Mouse (Mus musculus) duodenum, adult 2 months (tissue): ENCODE results near the gene Treml1. TPM values are rescaled to one million over a fixed set of nuclear protein-coding genes. Genes with fewer than 3 reads are reported as not detected.

Source experiments
- polyA plus RNA-seq: library from polyadenylated mRNA; depleted of rRNA; stranded (reverse); fragments of >200 nt; gene quantifications from 2 replicates; pipeline ENCODE4 v1.2.3, GENCODE M21; 2012; ENCODE audit warnings: low replicate concordance; rRNA removed

Treml1 gene
- polyA plus RNA-seq: not detected in 2 replicates

GRCm38 (mm10) chr17:48359616-48360015 lies at the start of gene Treml1:
Gene Treml1 (plus strand): TSS chr17:48359916.

GRCm38 (mm10) chr17:48315905-48316579 lies 43.7 kb upstream of the Treml1 start, which contains the start of gene B430306N03Rik:
Gene B430306N03Rik (plus strand): TSS chr17:48316141.

GRCm38 (mm10) chr17:48346231-48346630 lies 13.5 kb upstream of the Treml1 start, which contains the start of gene Trem2:
Gene Trem2 (plus strand): TSS chr17:48346401.

GRCm38 (mm10) chr17:48409380-48410298 lies 49.9 kb downstream of the Treml1 start, which contains the start of the genes Nfya and Oard1:
Gene Nfya (minus strand): TSS chr17:48409906.
Gene Oard1 (plus strand): TSS chr17:48410014.

Other genes starting within 250 kb of the Treml1 start
- gene 9830107B12Rik, start 213.6 kb upstream of the Treml1 start, polyA plus RNA-seq: 0.19 and 0.68 TPM in 2 replicates
- gene A530064D06Rik, start 192.6 kb upstream of the Treml1 start, polyA plus RNA-seq: 1.1 TPM in 1 of 2 replicates, not detected in the other
- 0.06 TPM in 1 of 2 replicates, not detected in the other for gene Trem1, start 127.1 kb upstream of the Treml1 start, polyA plus RNA-seq
- gene Trem3, start 112.1 kb upstream of the Treml1 start, polyA plus RNA-seq: not detected in 2 replicates
- 1.5 TPM in 2 replicates for gene Treml4, start 95.6 kb upstream of the Treml1 start, polyA plus RNA-seq
- gene Treml2, start 60.4 kb upstream of the Treml1 start, polyA plus RNA-seq: 0.55 and 0.87 TPM in 2 replicates
- gene B430306N03Rik, start 43.8 kb upstream of the Treml1 start, polyA plus RNA-seq: 0.51 and 0.64 TPM in 2 replicates
- gene Trem2, start 13.5 kb upstream of the Treml1 start, polyA plus RNA-seq: 0.36 and 0.89 TPM in 2 replicates
- 19.6 and 32.5 TPM in 2 replicates for gene Nfya, start 50.0 kb downstream of the Treml1 start, polyA plus RNA-seq
- 2.9 and 3.4 TPM in 2 replicates for gene Oard1, start 50.1 kb downstream of the Treml1 start, polyA plus RNA-seq
- 0.97 and 2.3 TPM in 2 replicates for gene Apobec2, start 73.0 kb downstream of the Treml1 start, polyA plus RNA-seq
- 10.4 and 11.7 TPM in 2 replicates for gene Tspo2, start 91.6 kb downstream of the Treml1 start, polyA plus RNA-seq
- 62.1 and 81.4 TPM in 2 replicates for gene Unc5cl, start 95.0 kb downstream of the Treml1 start, polyA plus RNA-seq